Mouse (Mus musculus) layer of hippocampus, adult 18-20 months (tissue): ENCODE results near the gene Fam189b. TPM values are rescaled to one million over a fixed set of nuclear protein-coding genes. Genes with fewer than 3 reads are reported as not detected.
"Not testable (repeated sequence)": the region's sequence is repeated elsewhere in the genome, so short reads cannot be mapped to it uniquely, and the experiment has no call there.

Experiments used
- DNase-seq, 2 experiments: peaks; one replicate each; pipeline ENCODE4 v3.0.0; 2022; ENCODE audit warnings: low spot score in 2 of 2
- long read RNA-seq: library from polyadenylated mRNA; stranded (forward); transcript quantifications from one replicate; pipeline ENCODE4 v2.0.0, GENCODE M21; 2021
- total RNA-seq, 2 experiments: library from RNA; stranded (reverse); gene quantifications; 2 replicates each; pipeline ENCODE4 v1.2.3; 2021

Gene Fam189b
- total RNA-seq, result 10 to 100 TPM; 49.0 to 59.9 TPM
- long read RNA-seq, transcript Fam189b-201 (12 exons, 3,083 nt), result major isoform, 29 of 82 reads
- long read RNA-seq, transcript Fam189b-206 (12 exons, 2,802 nt), result minor isoform, 5 of 82 reads
- long read RNA-seq, partial matches to known transcripts, result 25 of 82 reads
- long read RNA-seq, other reads (novel, unspliced or antisense), result 20 of 82 reads

GRCm38 (mm10) chr3:89183058-89183958, at the start of gene Fam189b:
TSS of gene Fam189b (plus strand) at chr3:89183143.
- DNase-seq, result peak; percentile 94 to 95

GRCm38 (mm10) chr3:89133752-89134151, 49.2 kb upstream of the Fam189b start:
- no peak for DNase-seq

- DNase-seq, result no peak
Measured at GRCm38 (mm10) chr3:89135958-89136357, 47.0 kb upstream of the Fam189b start, which contains the start of gene Pklr. TSS of gene Pklr (plus strand) at chr3:89136142.

- no peak for DNase-seq
Measured at GRCm38 (mm10) chr3:89136365-89136764, 46.6 kb upstream of the Fam189b start.

- no peak for DNase-seq
Measured at GRCm38 (mm10) chr3:89144821-89145220, 38.1 kb upstream of the Fam189b start.

GRCm38 (mm10) chr3:89145566-89145965, 37.4 kb upstream of the Fam189b start:
- DNase-seq, result no peak

GRCm38 (mm10) chr3:89147101-89147978, 35.6 kb upstream of the Fam189b start:
- no peak for DNase-seq

GRCm38 (mm10) chr3:89147979-89148311, 35.0 kb upstream of the Fam189b start:
- DNase-seq, result no peak

- no peak for DNase-seq
Measured at GRCm38 (mm10) chr3:89148567-89148966, 34.4 kb upstream of the Fam189b start.

- DNase-seq, result no peak
Measured at GRCm38 (mm10) chr3:89152084-89152835, 30.7 kb upstream of the Fam189b start.

GRCm38 (mm10) chr3:89156951-89157350, 26.0 kb upstream of the Fam189b start:
- DNase-seq, result no peak

GRCm38 (mm10) chr3:89158651-89159050, 24.3 kb upstream of the Fam189b start:
- no peak for DNase-seq

GRCm38 (mm10) chr3:89159211-89159610, 23.7 kb upstream of the Fam189b start:
- no peak for DNase-seq

- DNase-seq, result peak in 1 of 2 experiments; percentile 37
Measured at GRCm38 (mm10) chr3:89159616-89160344, 23.2 kb upstream of the Fam189b start, which contains the start of gene Hcn3. TSS of gene Hcn3 (minus strand) at chr3:89160196.

- DNase-seq, result not testable (repeated sequence)
Measured at GRCm38 (mm10) chr3:89161207-89161606, 21.7 kb upstream of the Fam189b start.

GRCm38 (mm10) chr3:89161786-89162185, 21.2 kb upstream of the Fam189b start:
- no peak for DNase-seq

GRCm38 (mm10) chr3:89163123-89163522, 19.8 kb upstream of the Fam189b start:
- DNase-seq, result no peak

- no peak for DNase-seq
Measured at GRCm38 (mm10) chr3:89163643-89164245, 19.2 kb upstream of the Fam189b start.

- peak; percentile 93 to 95 for DNase-seq
Measured at GRCm38 (mm10) chr3:89164506-89165267, 18.3 kb upstream of the Fam189b start, which contains the start of gene Clk2. TSS of gene Clk2 (plus strand) at chr3:89164795.
